Mouse (Mus musculus): Measurements from ENCODE around the gene Gabarapl2.

GRCm38 (mm10) chr8:111982116-111982515 lies 41.6 kb downstream of the Gabarapl2 start:
- TF ChIP-seq CTCF (IDR thresholded peaks at IDR 0.05; ENCODE audit: low read depth, low read length) (no peak), POLR2A (IDR thresholded peaks at IDR 0.05; ENCODE audit: borderline replicate concordance, low read depth, low read length) (no peak)
